Mouse (Mus musculus): ENCODE measurements around the gene Tpst2.

The Tpst2 gene

GRCm38 (mm10) chr5:112276267-112276873, at the start of gene Tpst2:
Tpst2 (plus strand) TSS chr5:112276691.
- peak; percentile 100 for DNase-seq (ENCODE audit: low read depth)

- DNase-seq (ENCODE audit: low read depth), result no peak
Observed at GRCm38 (mm10) chr5:112227354-112227753, 49.1 kb upstream of the Tpst2 start.

GRCm38 (mm10) chr5:112227898-112228239, 48.6 kb upstream of the Tpst2 start:
- no peak for DNase-seq (ENCODE audit: low read depth)

GRCm38 (mm10) chr5:112228240-112229076, 48.0 kb upstream of the Tpst2 start:
- DNase-seq (ENCODE audit: low read depth), result no peak

GRCm38 (mm10) chr5:112235806-112236205, 40.7 kb upstream of the Tpst2 start:
- no peak for DNase-seq (ENCODE audit: low read depth)

GRCm38 (mm10) chr5:112236631-112237030, 39.9 kb upstream of the Tpst2 start:
- DNase-seq (ENCODE audit: low read depth), result no peak

GRCm38 (mm10) chr5:112237439-112237838, 39.1 kb upstream of the Tpst2 start:
- no peak for DNase-seq (ENCODE audit: low read depth)

- DNase-seq (ENCODE audit: low read depth), result no peak
Observed at GRCm38 (mm10) chr5:112237866-112238570, 38.5 kb upstream of the Tpst2 start.

GRCm38 (mm10) chr5:112238781-112239482, 37.6 kb upstream of the Tpst2 start:
- no peak for DNase-seq (ENCODE audit: low read depth)

GRCm38 (mm10) chr5:112240761-112241160, 35.7 kb upstream of the Tpst2 start:
- peak; percentile 93 for DNase-seq (ENCODE audit: low read depth)

GRCm38 (mm10) chr5:112241849-112242248, 34.6 kb upstream of the Tpst2 start:
- no peak for DNase-seq (ENCODE audit: low read depth)

GRCm38 (mm10) chr5:112242361-112242778, 34.1 kb upstream of the Tpst2 start:
- peak; percentile 81 for DNase-seq (ENCODE audit: low read depth)

GRCm38 (mm10) chr5:112243041-112243440, 33.5 kb upstream of the Tpst2 start:
- DNase-seq (ENCODE audit: low read depth), result no peak

- no peak for DNase-seq (ENCODE audit: low read depth)
Observed at GRCm38 (mm10) chr5:112243539-112244274, 32.8 kb upstream of the Tpst2 start.

- DNase-seq (ENCODE audit: low read depth), result no peak
Observed at GRCm38 (mm10) chr5:112244275-112244562, 32.3 kb upstream of the Tpst2 start.

- no peak for DNase-seq (ENCODE audit: low read depth)
Observed at GRCm38 (mm10) chr5:112244890-112245615, 31.4 kb upstream of the Tpst2 start.

GRCm38 (mm10) chr5:112247399-112247798, 29.1 kb upstream of the Tpst2 start:
- no peak for DNase-seq (ENCODE audit: low read depth)

GRCm38 (mm10) chr5:112249106-112249505, 27.4 kb upstream of the Tpst2 start:
- no peak for DNase-seq (ENCODE audit: low read depth)

GRCm38 (mm10) chr5:112252400-112252799, 24.1 kb upstream of the Tpst2 start, which contains the start of gene Cryba4:
Cryba4 (minus strand) TSS chr5:112252518.
- DNase-seq (ENCODE audit: low read depth), result no peak

- DNase-seq (ENCODE audit: low read depth), result peak; percentile 63
Observed at GRCm38 (mm10) chr5:112253169-112253568, 23.3 kb upstream of the Tpst2 start.

- no peak for DNase-seq (ENCODE audit: low read depth)
Observed at GRCm38 (mm10) chr5:112254282-112254806, 22.1 kb upstream of the Tpst2 start.
